Mouse (Mus musculus) embryo, embryonic 11.5 days (tissue): ENCODE results near the gene Pfkl.
"Not testable (repeated sequence)": the region's sequence is repeated elsewhere in the genome, so short reads cannot be mapped to it uniquely, and the experiment has no call there.

Source experiments
- DNase-seq: peaks from one replicate; pipeline ENCODE4 v3.0.0-alpha.2; 2012; ENCODE audit warnings: low read depth, low spot score

Pfkl gene

DNA sequence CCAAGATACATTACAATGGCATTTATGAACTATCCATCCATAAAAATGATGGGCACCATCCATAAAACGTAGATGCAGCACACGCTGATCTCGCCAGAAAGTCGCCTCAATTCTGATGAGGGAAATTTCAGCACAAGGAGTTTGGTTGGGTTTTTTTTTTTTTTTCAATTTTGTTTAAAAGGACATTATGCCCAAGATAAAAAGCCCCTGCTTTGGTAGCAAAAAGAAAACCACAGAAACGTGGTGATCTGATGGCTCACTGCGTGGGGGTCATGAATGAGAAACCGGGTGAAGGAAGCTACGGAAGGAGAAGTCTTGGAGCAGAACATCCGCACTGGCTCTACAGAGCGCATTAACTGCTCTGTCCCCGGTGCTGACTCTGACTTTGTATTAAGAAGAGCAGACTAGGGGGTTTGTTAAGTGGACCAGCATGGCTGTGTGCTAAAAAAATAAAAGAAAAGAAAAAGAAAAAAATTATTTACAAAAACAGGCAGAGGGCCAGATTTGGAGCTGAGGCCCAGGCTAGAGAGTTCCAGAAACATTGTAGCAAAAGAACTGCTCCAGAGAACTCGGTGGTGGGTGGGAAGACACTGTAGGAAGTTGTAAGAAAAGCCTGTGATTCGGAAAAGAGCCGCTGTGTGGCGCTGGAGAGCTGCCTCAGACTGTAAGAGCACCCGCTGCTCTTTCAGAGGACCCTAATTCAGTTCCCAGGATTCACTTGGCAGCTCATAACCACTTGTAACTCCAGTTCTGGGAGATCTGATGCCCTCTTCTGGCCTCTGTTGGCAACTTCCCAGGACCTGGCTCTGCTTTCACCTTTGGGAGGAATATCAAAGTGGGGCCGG lies 38.0 kb downstream of the Pfkl start:
- DNase-seq: no peak

GRCm38 (mm10) chr10:77971191-77971590 lies 38.7 kb downstream of the Pfkl start:
- DNase-seq: no peak

GRCm38 (mm10) chr10:77970481-77970880 lies 39.4 kb downstream of the Pfkl start, which contains the start of gene Trpm2:
Trpm2 (minus strand) TSS chr10:77970563.
- no peak for DNase-seq

- DNase-seq: no peak
Observed at GRCm38 (mm10) chr10:77969973-77970325, 39.9 kb downstream of the Pfkl start.

- no peak for DNase-seq
Observed at GRCm38 (mm10) chr10:77969274-77969972, 40.5 kb downstream of the Pfkl start.

DNA sequence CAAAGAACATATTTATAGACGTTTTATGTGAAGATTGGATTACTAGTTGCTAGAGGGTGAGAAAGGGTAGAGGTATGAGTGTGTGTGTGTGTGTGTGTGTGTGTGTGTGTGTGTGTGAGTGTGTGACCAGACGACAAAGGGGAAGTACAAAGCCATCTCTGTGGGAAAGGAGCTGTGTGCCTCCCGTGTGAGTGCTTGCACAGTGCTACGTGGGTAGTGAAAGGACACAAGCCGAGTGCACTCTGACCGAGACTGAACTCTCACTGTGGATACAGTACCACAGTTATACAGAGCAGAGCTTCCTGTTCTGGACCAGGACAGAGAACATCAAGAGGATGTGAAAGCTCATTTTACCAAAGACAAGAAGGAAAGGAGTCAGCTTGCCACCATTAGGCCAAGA lies 45.9 kb downstream of the Pfkl start:
- DNase-seq: no peak

DNA sequence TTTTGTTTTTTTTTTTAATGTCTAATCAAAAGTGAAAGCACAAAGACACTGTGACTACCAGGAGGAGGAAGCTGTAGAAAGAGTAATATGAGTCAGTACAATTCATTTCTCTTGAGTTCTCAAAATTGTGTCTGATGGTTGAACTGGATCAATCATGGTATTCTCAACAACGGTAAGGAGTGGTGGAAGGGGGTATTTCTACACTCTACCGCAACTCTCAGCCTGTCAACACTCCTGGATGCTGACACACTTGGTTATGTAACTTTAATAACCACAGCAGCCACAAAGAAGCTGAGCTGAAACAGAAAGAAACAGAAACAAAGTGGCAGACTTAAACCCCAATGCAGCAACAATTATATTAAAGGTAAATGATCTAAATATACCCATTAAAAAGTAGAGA lies 47.2 kb downstream of the Pfkl start:
- DNase-seq: no peak

DNA sequence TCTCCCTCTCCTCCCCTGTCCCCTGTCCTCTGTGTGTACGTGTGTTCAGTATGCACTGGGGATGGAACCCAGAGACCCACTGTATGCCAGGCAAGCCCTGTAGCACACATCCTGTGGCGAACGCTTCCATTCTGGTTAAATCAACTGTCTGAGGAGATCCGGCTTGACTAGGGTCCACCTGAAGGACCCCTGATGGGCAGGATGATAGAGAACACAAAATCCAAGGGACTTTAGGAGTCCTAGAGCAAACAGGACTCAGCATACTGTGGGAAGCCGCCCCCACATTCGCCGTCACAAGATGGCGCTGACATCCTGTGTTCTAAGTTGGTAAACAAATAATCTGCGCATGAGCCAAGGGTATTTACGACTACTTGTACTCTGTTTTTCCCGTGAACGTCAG lies 59.4 kb downstream of the Pfkl start:
- DNase-seq: not testable (repeated sequence)

DNA sequence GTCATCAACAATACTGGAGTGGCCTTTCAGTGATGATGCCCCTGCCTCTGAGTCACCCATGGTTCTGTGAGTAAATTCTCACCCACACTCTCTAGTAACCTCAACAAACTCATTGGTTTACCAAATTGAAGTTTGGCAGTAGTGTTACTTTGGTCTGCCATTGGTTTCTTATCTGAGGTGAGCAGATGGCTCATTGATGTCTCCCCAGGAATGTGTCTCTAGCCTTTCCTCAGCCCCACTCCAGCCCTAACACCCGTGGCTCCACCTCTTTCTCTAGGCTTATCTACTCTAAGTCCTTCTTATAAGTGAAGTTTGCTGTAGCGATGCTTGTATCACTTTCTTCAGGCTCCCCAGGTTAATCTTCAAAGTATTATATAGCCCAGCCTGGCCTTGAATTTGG lies 70.2 kb downstream of the Pfkl start:
- no peak for DNase-seq
